Mouse (Mus musculus) neural tube, embryonic 11.5 days (tissue): ENCODE measurements around the gene Gatd1. TPM values are rescaled to one million over a fixed set of nuclear protein-coding genes. Genes with fewer than 3 reads are reported as not detected.

Source experiments
- polyA plus RNA-seq: library from polyadenylated mRNA; unstranded; fragments of >200 nt; fragmentation: Nextera tagmentation; extraction: Ambion mirVana; gene quantifications from 2 replicates; pipeline ENCODE4 v1.2.1, GENCODE M21; 2014

The Gatd1 gene
- polyA plus RNA-seq, 1 experiment from 2014 or later = 44.1 TPM

Other genes with a start within 250 kb of the Gatd1 start
- gene Rnh1, start 241.3 kb downstream of the Gatd1 start, polyA plus RNA-seq = 69.5 and 69.7 TPM in 2 replicates
- gene Hras, start 220.1 kb downstream of the Gatd1 start, polyA plus RNA-seq = 111 and 122 TPM in 2 replicates
- gene Lrrc56, start 220.0 kb downstream of the Gatd1 start, polyA plus RNA-seq = 9.1 and 9.5 TPM in 2 replicates
- 1.9 and 2.0 TPM in 2 replicates for gene Lmntd2, start 200.1 kb downstream of the Gatd1 start, polyA plus RNA-seq
- gene Rassf7, start 198.3 kb downstream of the Gatd1 start, polyA plus RNA-seq = 34.4 and 45.7 TPM in 2 replicates
- gene Phrf1, start 185.4 kb downstream of the Gatd1 start, polyA plus RNA-seq = 90.3 and 93.3 TPM in 2 replicates
- 0.56 and 0.78 TPM in 2 replicates for gene Irf7, start 147.7 kb downstream of the Gatd1 start, polyA plus RNA-seq
- gene Cdhr5, start 137.3 kb downstream of the Gatd1 start, polyA plus RNA-seq = not detected in 2 replicates
- gene Sct, start 135.0 kb downstream of the Gatd1 start, polyA plus RNA-seq = 13.2 and 13.7 TPM in 2 replicates
- 0.43 and 0.61 TPM in 2 replicates for gene Drd4, start 122.1 kb downstream of the Gatd1 start, polyA plus RNA-seq
- 72.3 and 90.1 TPM in 2 replicates for gene Deaf1, start 86.4 kb downstream of the Gatd1 start, polyA plus RNA-seq
- 29.3 and 32.6 TPM in 2 replicates for gene Tmem80, start 86.4 kb downstream of the Gatd1 start, polyA plus RNA-seq
- gene Eps8l2, start 75.3 kb downstream of the Gatd1 start, polyA plus RNA-seq = 2.2 TPM in 2 replicates
- gene Taldo1, start 21.9 kb downstream of the Gatd1 start, polyA plus RNA-seq = 359 and 371 TPM in 2 replicates
- 8.8 and 13.9 TPM in 2 replicates for gene Cend1, start 15.4 kb upstream of the Gatd1 start, polyA plus RNA-seq
- gene Slc25a22, start 23.8 kb upstream of the Gatd1 start, polyA plus RNA-seq = 45.2 and 45.8 TPM in 2 replicates
- 9.5 and 10.3 TPM in 2 replicates for gene Pidd1, start 29.9 kb upstream of the Gatd1 start, polyA plus RNA-seq
- gene Rplp2, start 33.2 kb upstream of the Gatd1 start, polyA plus RNA-seq = 898 and 979 TPM in 2 replicates
- 14.8 and 17.6 TPM in 2 replicates for gene Pnpla2, start 41.1 kb upstream of the Gatd1 start, polyA plus RNA-seq
- 2.8 and 6.4 TPM in 2 replicates for gene Cracr2b, start 47.0 kb upstream of the Gatd1 start, polyA plus RNA-seq
- gene Cd151, start 53.3 kb upstream of the Gatd1 start, polyA plus RNA-seq = 44.3 and 52.2 TPM in 2 replicates
- gene Polr2l, start 61.0 kb upstream of the Gatd1 start, polyA plus RNA-seq = 76.9 and 79.2 TPM in 2 replicates
- gene Tspan4, start 61.1 kb upstream of the Gatd1 start, polyA plus RNA-seq = 32.4 and 35.8 TPM in 2 replicates
- gene Chid1, start 125.7 kb upstream of the Gatd1 start, polyA plus RNA-seq = 28.2 and 32.9 TPM in 2 replicates
- 89.6 and 100 TPM in 2 replicates for gene Ap2a2, start 148.0 kb upstream of the Gatd1 start, polyA plus RNA-seq
- gene Muc6, start 241.2 kb upstream of the Gatd1 start, polyA plus RNA-seq = 0.19 and 0.20 TPM in 2 replicates